9 mouse cellular contexts compared by ENCODE assay signal in genomic region chr5:103995181-103995580, GRCm38 (mm10). TPM values are rescaled to one million over a fixed set of nuclear protein-coding genes. Genes with fewer than 3 reads are reported as not detected.
DNase-seq lines count a peak whose midpoint lies in the region; ATAC-seq and TF ChIP-seq lines count a peak whose summit lies in the region.
"Had no signal": no experiment of that assay in that cellular context is flagged by ENCODE, and none has a peak within 500 bp of the region (broad histone marks: within the 10 kb centered on the region; RNA-seq: fewer than 3 reads in every experiment).

No protein-coding gene starts in this region.

- no peaks in the 10 kb centered on the region for H3K9me3 ChIP-seq in liver, embryonic 13.5 days (replicated peaks)

- H3K36me3 ChIP-seq in liver, embryonic 13.5 days = peaks cover 3% of the 10 kb centered on the region; the same call in 1 of the 2 replicates

- TF ChIP-seq POLR2A in bone marrow macrophage, adult 2 months (IDR thresholded peaks at IDR 0.05; ENCODE audit: borderline replicate concordance, low read depth, low read length) = no peak

- TF ChIP-seq CTCF in bone marrow macrophage, adult 2 months (IDR thresholded peaks at IDR 0.05; ENCODE audit: low read depth, low read length) = peak; percentile 28; the same call in 1 of the 2 replicates

- peak; percentile 9 to 66 for DNase-seq in adrenal gland, adult (ENCODE audit: inconsistent age in 2 of 2, low spot score in 1 of 2)
- DNase-seq in adrenal gland, postnatal 10 days = no peak
- peak; percentile 28 for DNase-seq in layer of hippocampus, adult 11-12 months (ENCODE audit: low spot score)
- no peak for DNase-seq in layer of hippocampus, adult 9-11 months
- DNase-seq in liver, embryonic 13.5 days = peak; percentile 13
- no peak for DNase-seq in T-cell, adult 2 months (ENCODE audit: low spot score)
- no peak for DNase-seq in adrenal gland, adult 18-20 months (ENCODE audit: low spot score in 2 of 2)

- H3K27me3 ChIP-seq in liver, embryonic 13.5 days = no peaks in the 10 kb centered on the region

- no peak overlapping the region for H3K9ac ChIP-seq in liver, embryonic 13.5 days

- peaks cover 4% of the 10 kb centered on the region; the same call in 1 of the 2 replicates for H3K4me1 ChIP-seq in bone marrow macrophage, adult 2 months (ENCODE audit: control insufficient read depth, insufficient read depth, low read length)
- H3K4me1 ChIP-seq in liver, embryonic 13.5 days (replicated peaks) = peaks cover 17% of the 10 kb centered on the region

- peak; percentile 75 for ATAC-seq in liver, embryonic 13.5 days (ENCODE audit: low read depth)

- 44% methylated on average over 3 of the region's 3 CpGs for WGBS in liver, embryonic 13.5 days (ENCODE audit: insufficient replicate concordance)

- H3K4me2 ChIP-seq in liver, embryonic 13.5 days = no peak overlapping the region

- H3K27ac ChIP-seq in bone marrow macrophage, adult 2 months (ENCODE audit: insufficient read depth, low read depth, low read length) = no peak overlapping the region
- H3K27ac ChIP-seq in liver, embryonic 13.5 days = no peak overlapping the region

- H3K4me3 ChIP-seq in bone marrow macrophage, adult 2 months (ENCODE audit: insufficient read depth, low read length) = no peak overlapping the region
- no peak overlapping the region for H3K4me3 ChIP-seq in liver, embryonic 13.5 days (replicated peaks)

RNA-seq across cellular contexts. Expression of gene Hsd17b13, which starts 18.0 kb away (rescaled TPM):
- 100 to 1,000 TPM in 1 of 2 experiments, 10 to 100 TPM in 1; 59.3 to 169 TPM for total RNA-seq in adrenal gland, postnatal 10 days (2021)
- polyA plus RNA-seq in bone marrow macrophage, adult 2 months (2012; ENCODE audit: insufficient read depth, insufficient read length, missing spikeins) = not detected in 2 replicates
- 1.3 and 1.9 TPM in 2 replicates for polyA plus RNA-seq in liver, embryonic 13.5 days (2015; fragmentation: Nextera tagmentation; extraction: Ambion mirVana)
- total RNA-seq in adrenal gland, adult 18-20 months (2021) = not detected
- polyA plus RNA-seq: heart, embryonic 14.5 days had no signal

RNA-seq across cellular contexts. Expression of gene Hsd17b11, which starts 26.5 kb away (rescaled TPM):
- 10 to 100 TPM; 58.6 to 77.1 TPM for total RNA-seq in adrenal gland, postnatal 10 days (2021)
- polyA plus RNA-seq in bone marrow macrophage, adult 2 months (2012; ENCODE audit: insufficient read depth, insufficient read length, missing spikeins) = 204 and 205 TPM in 2 replicates
- polyA plus RNA-seq in liver, embryonic 13.5 days (2015; fragmentation: Nextera tagmentation; extraction: Ambion mirVana) = 2.1 and 2.6 TPM in 2 replicates
- 10 to 100 TPM; 61.8 to 73.0 TPM for total RNA-seq in adrenal gland, adult 18-20 months (2021)

RNA-seq across cellular contexts. Expression of gene Nudt9, which starts 50.9 kb away (rescaled TPM):
- total RNA-seq in adrenal gland, postnatal 10 days (2021) = 10 to 100 TPM; 52.0 to 53.2 TPM
- 60.6 and 68.3 TPM in 2 replicates for polyA plus RNA-seq in bone marrow macrophage, adult 2 months (2012; ENCODE audit: insufficient read depth, insufficient read length, missing spikeins)
- 84.0 and 89.0 TPM in 2 replicates for polyA plus RNA-seq in liver, embryonic 13.5 days (2015; fragmentation: Nextera tagmentation; extraction: Ambion mirVana)
- total RNA-seq in adrenal gland, adult 18-20 months (2021) = 10 to 100 TPM; 56.9 to 61.9 TPM

Comparison
In these comparisons a context has a peak if more than half of its experiments do, and no peak if none do; other contexts are left out.
1. DNase-seq: peak in adrenal gland, adult (2 of 2), layer of hippocampus, adult 11-12 months (single experiment) and liver, embryonic 13.5 days (single experiment); none in adrenal gland, postnatal 10 days (single experiment), layer of hippocampus, adult 9-11 months (single experiment), T-cell, adult 2 months (single experiment) and adrenal gland, adult 18-20 months (0 of 2).
2. RNA of gene Hsd17b13, which starts 18.0 kb away (total RNA-seq): 59.3 to 169 TPM in adrenal gland, postnatal 10 days; not detected in adrenal gland, adult 18-20 months; every median in the first group is over 10 times any median in the second.